Mouse (Mus musculus): ENCODE results near the gene Lmod3. TPM values are rescaled to one million over a fixed set of nuclear protein-coding genes. Genes with fewer than 3 reads are reported as not detected.
A peak's percentile ranks its signal among the peaks of the same experiment; 100 is the strongest.

Lmod3 gene
- total and polyA plus RNA-seq, 2 experiments from 2014 or later, result 0.21 TPM; not detected in 1

- no peaks in the 10 kb centered on the region for H3K4me1 ChIP-seq (ENCODE audit: insufficient read depth, low read length)
- DNase-seq (ENCODE audit: low spot score) (no peak), ATAC-seq (no peak)
- no peak overlapping the region for H3K9ac ChIP-seq (replicated peaks; ENCODE audit: low read length)
- H3K36me3 ChIP-seq (ENCODE audit: insufficient read depth, low read length), result no peaks in the 10 kb centered on the region
- no peaks in the 10 kb centered on the region for H3K9me3 ChIP-seq (ENCODE audit: low read length)
- H3K4me2 ChIP-seq (ENCODE audit: low read depth, low read length), result no peak overlapping the region
- WGBS, result 89% methylated on average over 1 of the region's 1 CpGs
- no peak overlapping the region for H3K27ac ChIP-seq
- no peak overlapping the region for H3K4me3 ChIP-seq (ENCODE audit: low read length)
- TF ChIP-seq CTCF (IDR thresholded peaks at IDR 0.05; ENCODE audit: low read depth), result no peak
- no peaks in the 10 kb centered on the region for H3K27me3 ChIP-seq (ENCODE audit: insufficient read depth, low read length)
These were observed 5.9 kb upstream of the Lmod3 start for GRCm38 (mm10) chr6:97258489-97258888.

- 68% methylated on average over 5 of the region's 5 CpGs for WGBS
- no peak for ATAC-seq
- TF ChIP-seq CTCF (IDR thresholded peaks at IDR 0.05; ENCODE audit: low read depth), result no peak
These were observed 473 bp downstream of the Lmod3 start for GRCm38 (mm10) chr6:97252086-97252485.

GRCm38 (mm10) chr6:97250966-97251365 is 1.6 kb downstream of the Lmod3 start:
- no peaks in the 10 kb centered on the region for H3K4me1 ChIP-seq (ENCODE audit: insufficient read depth, low read length)
- no peaks in the 10 kb centered on the region for H3K36me3 ChIP-seq (ENCODE audit: insufficient read depth, low read length)
- no peaks in the 10 kb centered on the region for H3K9me3 ChIP-seq (ENCODE audit: low read length)
- H3K27me3 ChIP-seq (ENCODE audit: insufficient read depth, low read length), result no peaks in the 10 kb centered on the region
- TF ChIP-seq CTCF (IDR thresholded peaks at IDR 0.05; ENCODE audit: low read depth), result peak; percentile 82
- DNase-seq (ENCODE audit: low spot score), result peak; percentile 73
- no peak overlapping the region for H3K4me3 ChIP-seq (ENCODE audit: low read length)
- WGBS, result 46% methylated on average over 6 of the region's 6 CpGs
- ATAC-seq, result no peak
- no peak overlapping the region for H3K4me2 ChIP-seq (ENCODE audit: low read depth, low read length)
- no peak overlapping the region for H3K27ac ChIP-seq
- H3K9ac ChIP-seq (replicated peaks; ENCODE audit: low read length), result no peak overlapping the region

More at GRCm38 (mm10) chr6:97252086-97252485, 473 bp downstream of the Lmod3 start:
- no peak overlapping the region for H3K4me2 ChIP-seq (ENCODE audit: low read depth, low read length)
- no peaks in the 10 kb centered on the region for H3K4me1 ChIP-seq (ENCODE audit: insufficient read depth, low read length)
- no peaks in the 10 kb centered on the region for H3K9me3 ChIP-seq (ENCODE audit: low read length)
- no peaks in the 10 kb centered on the region for H3K27me3 ChIP-seq (ENCODE audit: insufficient read depth, low read length)
- no peak overlapping the region for H3K4me3 ChIP-seq (ENCODE audit: low read length)
- no peak overlapping the region for H3K27ac ChIP-seq
- no peak for DNase-seq (ENCODE audit: low spot score)
- no peaks in the 10 kb centered on the region for H3K36me3 ChIP-seq (ENCODE audit: insufficient read depth, low read length)
- no peak overlapping the region for H3K9ac ChIP-seq (replicated peaks; ENCODE audit: low read length)

GRCm38 (mm10) chr6:97245200-97245599 is 7.4 kb downstream of the Lmod3 start:
- ATAC-seq, result no peak
- TF ChIP-seq CTCF (IDR thresholded peaks at IDR 0.05; ENCODE audit: low read depth), result no peak
- H3K36me3 ChIP-seq (ENCODE audit: insufficient read depth, low read length), result no peaks in the 10 kb centered on the region
- H3K27ac ChIP-seq, result no peak overlapping the region
- no peaks in the 10 kb centered on the region for H3K9me3 ChIP-seq (ENCODE audit: low read length)
- H3K27me3 ChIP-seq (ENCODE audit: insufficient read depth, low read length), result no peaks in the 10 kb centered on the region
- H3K4me2 ChIP-seq (ENCODE audit: low read depth, low read length), result no peak overlapping the region
- H3K9ac ChIP-seq (replicated peaks; ENCODE audit: low read length), result no peak overlapping the region
- H3K4me3 ChIP-seq (ENCODE audit: low read length), result no peak overlapping the region
- H3K4me1 ChIP-seq (ENCODE audit: insufficient read depth, low read length), result no peaks in the 10 kb centered on the region
- DNase-seq (ENCODE audit: low spot score), result no peak

GRCm38 (mm10) chr6:97242522-97242921 is 10.0 kb downstream of the Lmod3 start:
- H3K27me3 ChIP-seq (ENCODE audit: insufficient read depth, low read length), result no peaks in the 10 kb centered on the region
- no peaks in the 10 kb centered on the region for H3K4me1 ChIP-seq (ENCODE audit: insufficient read depth, low read length)
- WGBS, result 92% methylated on average over 4 of the region's 4 CpGs
- no peaks in the 10 kb centered on the region for H3K9me3 ChIP-seq (ENCODE audit: low read length)
- H3K27ac ChIP-seq, result no peak overlapping the region
- H3K9ac ChIP-seq (replicated peaks; ENCODE audit: low read length), result no peak overlapping the region
- no peaks in the 10 kb centered on the region for H3K36me3 ChIP-seq (ENCODE audit: insufficient read depth, low read length)
- H3K4me2 ChIP-seq (ENCODE audit: low read depth, low read length), result no peak overlapping the region
- DNase-seq (ENCODE audit: low spot score) (no peak), ATAC-seq (no peak)
- no peak overlapping the region for H3K4me3 ChIP-seq (ENCODE audit: low read length)
- TF ChIP-seq CTCF (IDR thresholded peaks at IDR 0.05; ENCODE audit: low read depth), result no peak

GRCm38 (mm10) chr6:97240092-97240491 is 12.5 kb downstream of the Lmod3 start:
- Histone ChIP-seq H3K4me2 (ENCODE audit: low read depth, low read length) (no peak overlapping the region), H3K27ac (no peak overlapping the region), H3K4me3 (ENCODE audit: low read length) (no peak overlapping the region), H3K36me3 (ENCODE audit: insufficient read depth, low read length) (no peaks in the 10 kb centered on the region), H3K27me3 (ENCODE audit: insufficient read depth, low read length) (no peaks in the 10 kb centered on the region), H3K9me3 (ENCODE audit: low read length) (no peaks in the 10 kb centered on the region), H3K4me1 (ENCODE audit: insufficient read depth, low read length) (no peaks in the 10 kb centered on the region), H3K9ac (replicated peaks; ENCODE audit: low read length) (no peak overlapping the region)
- WGBS, result 72% methylated on average over 5 of the region's 5 CpGs
- ATAC-seq, result no peak
- DNase-seq (ENCODE audit: low spot score), result no peak
- no peak for TF ChIP-seq CTCF (IDR thresholded peaks at IDR 0.05; ENCODE audit: low read depth)

- no peak for TF ChIP-seq CTCF (IDR thresholded peaks at IDR 0.05; ENCODE audit: low read depth)
- Histone ChIP-seq H3K9me3 (ENCODE audit: low read length) (no peaks in the 10 kb centered on the region), H3K4me2 (ENCODE audit: low read depth, low read length) (no peak overlapping the region), H3K4me1 (ENCODE audit: insufficient read depth, low read length) (no peaks in the 10 kb centered on the region), H3K9ac (replicated peaks; ENCODE audit: low read length) (no peak overlapping the region), H3K27ac (no peak overlapping the region), H3K27me3 (ENCODE audit: insufficient read depth, low read length) (no peaks in the 10 kb centered on the region), H3K36me3 (ENCODE audit: insufficient read depth, low read length) (no peaks in the 10 kb centered on the region), H3K4me3 (ENCODE audit: low read length) (no peak overlapping the region)
- WGBS, result 95% methylated on average over 6 of the region's 6 CpGs
- ATAC-seq (no peak), DNase-seq (ENCODE audit: low spot score) (no peak)
These were observed 13.2 kb downstream of the Lmod3 start for GRCm38 (mm10) chr6:97239360-97239759.

Measured in hindbrain, postnatal 0 days (tissue).